Mouse (Mus musculus): ENCODE data around the gene Olfr314. TPM values are rescaled to one million over a fixed set of nuclear protein-coding genes. Genes with fewer than 3 reads are reported as not detected.

The Olfr314 gene
- total and polyA plus RNA-seq, 2 experiments from 2014 or later: not detected

GRCm38 (mm10) chr11:58795856-58796255 is 13.1 kb downstream of the Olfr314 start:
- no peaks in the 10 kb centered on the region for H3K36me3 ChIP-seq (ENCODE audit: insufficient read depth, low read length)
- ATAC-seq (ENCODE audit: low FRiP score): no peak
- 83% methylated on average over 2 of the region's 2 CpGs for WGBS

GRCm38 (mm10) chr11:58796850-58797249 is 14.1 kb downstream of the Olfr314 start:
- Histone ChIP-seq H3K27ac (ENCODE audit: low read depth, low read length) (no peak overlapping the region), H3K4me2 (ENCODE audit: low read depth, low read length, poor library complexity, severe bottlenecking) (no peak overlapping the region), H3K4me1 (ENCODE audit: insufficient read depth, low read length) (peaks cover 1% of the 10 kb centered on the region; the same call in 1 of the 2 replicates), H3K4me3 (ENCODE audit: low read depth, low read length) (no peak overlapping the region), H3K9me3 (ENCODE audit: low read length) (no peaks in the 10 kb centered on the region), H3K36me3 (ENCODE audit: insufficient read depth, low read length) (no peaks in the 10 kb centered on the region), H3K27me3 (ENCODE audit: insufficient read depth, low read length) (no peaks in the 10 kb centered on the region), H3K9ac (replicated peaks; ENCODE audit: low read length, poor library complexity, severe bottlenecking) (no peak overlapping the region)
- ATAC-seq (ENCODE audit: low FRiP score): no peak
- no peak for TF ChIP-seq CTCF (IDR thresholded peaks at IDR 0.05)
- 77% methylated on average over 7 of the region's 7 CpGs for WGBS
- peak; percentile 4 for DNase-seq (ENCODE audit: low spot score)

More at GRCm38 (mm10) chr11:58795856-58796255, 13.1 kb downstream of the Olfr314 start:
- Histone ChIP-seq H3K4me3 (ENCODE audit: low read depth, low read length) (no peak overlapping the region), H3K4me2 (ENCODE audit: low read depth, low read length, poor library complexity, severe bottlenecking) (no peak overlapping the region), H3K9me3 (ENCODE audit: low read length) (no peaks in the 10 kb centered on the region), H3K9ac (replicated peaks; ENCODE audit: low read length, poor library complexity, severe bottlenecking) (no peak overlapping the region), H3K27ac (ENCODE audit: low read depth, low read length) (no peak overlapping the region), H3K27me3 (ENCODE audit: insufficient read depth, low read length) (no peaks in the 10 kb centered on the region), H3K4me1 (ENCODE audit: insufficient read depth, low read length) (no peaks in the 10 kb centered on the region)
- no peak for DNase-seq (ENCODE audit: low spot score)
- TF ChIP-seq CTCF (IDR thresholded peaks at IDR 0.05): no peak

DNA sequence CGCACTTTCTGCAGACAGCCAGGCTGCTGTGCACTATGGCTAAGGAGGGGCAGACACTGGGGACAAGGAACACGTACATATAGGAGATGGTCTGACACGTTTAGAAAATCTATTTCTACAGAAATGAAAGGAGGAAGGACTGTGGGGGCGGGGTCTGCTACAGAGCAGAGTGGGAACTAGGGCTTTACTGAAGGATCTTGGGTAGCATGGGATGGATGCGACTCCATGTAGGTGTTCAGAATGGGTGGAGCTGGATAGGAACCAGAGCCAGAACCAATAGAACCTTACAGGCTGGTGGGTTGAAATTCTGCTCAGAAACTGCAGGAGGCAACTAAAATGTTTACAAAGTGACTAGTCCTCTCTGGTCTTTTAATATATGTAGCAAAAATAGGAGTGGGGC is 17.0 kb downstream of the Olfr314 start:
- TF ChIP-seq CTCF (IDR thresholded peaks at IDR 0.05): no peak
- Histone ChIP-seq H3K4me3 (ENCODE audit: low read depth, low read length) (no peak overlapping the region), H3K4me2 (ENCODE audit: low read depth, low read length, poor library complexity, severe bottlenecking) (no peak overlapping the region), H3K36me3 (ENCODE audit: insufficient read depth, low read length) (no peaks in the 10 kb centered on the region), H3K27ac (ENCODE audit: low read depth, low read length) (no peak overlapping the region), H3K27me3 (ENCODE audit: insufficient read depth, low read length) (no peaks in the 10 kb centered on the region), H3K9me3 (ENCODE audit: low read length) (no peaks in the 10 kb centered on the region), H3K4me1 (ENCODE audit: insufficient read depth, low read length) (peaks cover 4% of the 10 kb centered on the region; the same call in 1 of the 2 replicates), H3K9ac (replicated peaks; ENCODE audit: low read length, poor library complexity, severe bottlenecking) (no peak overlapping the region)
- DNase-seq (ENCODE audit: low spot score) (no peak), ATAC-seq (ENCODE audit: low FRiP score) (no peak)
- WGBS: 84% methylated on average over 5 of the region's 5 CpGs

GRCm38 (mm10) chr11:58801558-58802228 is 18.9 kb downstream of the Olfr314 start, which contains the start of gene Fam183b:
Gene Fam183b (minus strand): TSS chr11:58801960.
- H3K36me3 ChIP-seq (ENCODE audit: insufficient read depth, low read length): no peaks in the 10 kb centered on the region
- no peak for TF ChIP-seq CTCF (IDR thresholded peaks at IDR 0.05)
- no peak within 1 kb of the TSS for H3K4me3 ChIP-seq (ENCODE audit: low read depth, low read length)
- H3K4me1 ChIP-seq (ENCODE audit: insufficient read depth, low read length): peaks cover 4% of the 10 kb centered on the region; the same call in 1 of the 2 replicates
- H3K4me2 ChIP-seq (ENCODE audit: low read depth, low read length, poor library complexity, severe bottlenecking): peak within 1 kb of the TSS; percentile 36
- ATAC-seq (ENCODE audit: low FRiP score) (peak; percentile 71), DNase-seq (ENCODE audit: low spot score) (peak; percentile 73)
- H3K27ac ChIP-seq (ENCODE audit: low read depth, low read length): no peak within 1 kb of the TSS
- no peaks in the 10 kb centered on the region for H3K9me3 ChIP-seq (ENCODE audit: low read length)
- 0 out of 2 replicates have a peak within 1 kb of the TSS, but pooled peaks have one; percentile 19 for H3K9ac ChIP-seq (replicated peaks; ENCODE audit: low read length, poor library complexity, severe bottlenecking)
- WGBS: 23% methylated on average over 14 of the region's 14 CpGs
- H3K27me3 ChIP-seq (ENCODE audit: insufficient read depth, low read length): no peaks in the 10 kb centered on the region

GRCm38 (mm10) chr11:58803871-58804270 is 21.1 kb downstream of the Olfr314 start:
- TF ChIP-seq CTCF (IDR thresholded peaks at IDR 0.05): no peak
- ATAC-seq (ENCODE audit: low FRiP score) (no peak), DNase-seq (ENCODE audit: low spot score) (no peak)

GRCm38 (mm10) chr11:58804393-58804792 is 21.6 kb downstream of the Olfr314 start:
- H3K4me3 ChIP-seq (ENCODE audit: low read depth, low read length): no peak overlapping the region
- TF ChIP-seq CTCF (IDR thresholded peaks at IDR 0.05): no peak
- H3K4me2 ChIP-seq (ENCODE audit: low read depth, low read length, poor library complexity, severe bottlenecking): no peak overlapping the region
- peaks cover 4% of the 10 kb centered on the region; the same call in 1 of the 2 replicates for H3K4me1 ChIP-seq (ENCODE audit: insufficient read depth, low read length)
- no peak overlapping the region for H3K9ac ChIP-seq (replicated peaks; ENCODE audit: low read length, poor library complexity, severe bottlenecking)
- no peak overlapping the region for H3K27ac ChIP-seq (ENCODE audit: low read depth, low read length)
- no peaks in the 10 kb centered on the region for H3K27me3 ChIP-seq (ENCODE audit: insufficient read depth, low read length)
- ATAC-seq (ENCODE audit: low FRiP score) (no peak), DNase-seq (ENCODE audit: low spot score) (no peak)
- no peaks in the 10 kb centered on the region for H3K9me3 ChIP-seq (ENCODE audit: low read length)
- WGBS: 81% methylated on average over 2 of the region's 2 CpGs
- H3K36me3 ChIP-seq (ENCODE audit: insufficient read depth, low read length): no peaks in the 10 kb centered on the region

More at GRCm38 (mm10) chr11:58803871-58804270, 21.1 kb downstream of the Olfr314 start:
- H3K9me3 ChIP-seq (ENCODE audit: low read length): no peaks in the 10 kb centered on the region
- H3K4me1 ChIP-seq (ENCODE audit: insufficient read depth, low read length): peaks cover 4% of the 10 kb centered on the region; the same call in 1 of the 2 replicates
- no peaks in the 10 kb centered on the region for H3K36me3 ChIP-seq (ENCODE audit: insufficient read depth, low read length)
- no peak overlapping the region for H3K4me2 ChIP-seq (ENCODE audit: low read depth, low read length, poor library complexity, severe bottlenecking)
- H3K9ac ChIP-seq (replicated peaks; ENCODE audit: low read length, poor library complexity, severe bottlenecking): no peak overlapping the region
- 81% methylated on average over 4 of the region's 4 CpGs for WGBS
- no peaks in the 10 kb centered on the region for H3K27me3 ChIP-seq (ENCODE audit: insufficient read depth, low read length)
- no peak overlapping the region for H3K27ac ChIP-seq (ENCODE audit: low read depth, low read length)
- no peak overlapping the region for H3K4me3 ChIP-seq (ENCODE audit: low read depth, low read length)

All from midbrain, postnatal 0 days (tissue).